Mouse (Mus musculus) activated CD4-positive, CD25-positive, alpha-beta regulatory T cell (primary cell): ENCODE measurements around the gene Olfr305. TPM values are rescaled to one million over a fixed set of nuclear protein-coding genes. Genes with fewer than 3 reads are reported as not detected.

Source experiments
- polyA plus RNA-seq, 2 experiments: library from polyadenylated mRNA; unstranded; fragments of 100-300 nt; shearing (Covaris generic); gene quantifications; one replicate each; pipeline ENCODE4 v1.2.1; 2017

The Olfr305 gene
- polyA plus RNA-seq, result not detected

DNA sequence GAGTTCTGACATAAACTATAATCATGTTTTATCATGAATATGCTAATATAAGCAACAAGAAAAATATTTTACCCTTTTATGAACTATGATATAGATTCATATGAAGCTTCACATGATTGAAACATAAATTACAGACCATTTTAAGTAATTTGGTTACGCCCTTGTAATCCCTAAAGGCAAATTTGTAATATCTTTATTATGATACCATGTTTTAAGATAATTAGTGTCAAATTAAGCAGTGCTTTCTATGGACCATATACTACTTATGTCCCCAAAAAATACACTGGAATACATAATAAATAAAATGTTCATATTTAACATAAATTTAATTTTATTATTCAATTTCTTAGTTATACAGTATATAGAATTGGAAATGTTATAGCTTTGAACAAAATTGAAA lies at the start of gene Olfr305:
Gene Olfr305, minus strand, starts transcription at position 101 of the 400 bp plus-strand sequence.

DNA sequence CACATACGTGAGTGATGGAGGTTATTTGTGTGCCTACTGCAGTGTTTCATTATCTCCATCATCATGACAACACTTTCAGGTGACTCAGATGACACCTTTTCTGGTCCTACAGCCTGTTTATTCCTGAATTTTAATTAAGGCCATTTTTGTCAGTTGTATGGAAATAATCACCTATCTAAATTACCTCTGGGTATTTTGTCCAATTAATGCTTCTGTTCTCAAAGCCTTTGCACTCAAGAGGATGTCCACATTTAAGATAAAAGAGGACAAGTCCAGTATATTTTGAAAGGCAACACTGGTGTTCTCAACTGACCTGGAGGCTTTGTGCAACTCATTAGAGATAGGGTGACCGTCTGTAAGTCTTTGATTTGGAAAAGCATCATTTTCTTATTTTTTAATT lies 36.8 kb upstream of the Olfr305 start, which contains the start of gene Olfr301:
Gene Olfr301, plus strand, starts transcription at position 301 of the 400 bp plus-strand sequence.

GRCm38 (mm10) chr7:86397689-86398088 lies 31.0 kb upstream of the Olfr305 start, which contains the start of gene Olfr303:
Olfr303 (minus strand) TSS chr7:86397789.

DNA sequence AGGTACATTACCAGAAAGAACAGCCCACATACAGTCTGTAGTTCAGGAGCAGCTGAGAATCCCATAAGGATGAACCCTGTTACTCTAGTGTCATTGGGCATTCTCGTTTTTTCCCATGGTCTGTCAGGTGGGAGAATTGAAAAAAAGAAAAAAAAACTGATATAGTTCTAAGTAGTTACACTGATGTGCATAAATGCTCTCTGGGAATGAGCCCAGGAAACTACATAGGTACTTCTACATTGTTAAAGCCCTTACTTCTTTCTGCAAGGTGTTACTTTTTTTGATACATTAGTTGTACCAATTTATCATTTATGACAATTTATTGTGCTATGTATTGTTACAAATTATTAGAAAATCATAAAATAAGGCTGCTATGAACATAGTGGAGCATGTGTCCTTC lies 19.8 kb upstream of the Olfr305 start, which contains the start of gene Olfr304:
Gene Olfr304, minus strand, starts transcription at position 101 of the 400 bp plus-strand sequence.

DNA sequence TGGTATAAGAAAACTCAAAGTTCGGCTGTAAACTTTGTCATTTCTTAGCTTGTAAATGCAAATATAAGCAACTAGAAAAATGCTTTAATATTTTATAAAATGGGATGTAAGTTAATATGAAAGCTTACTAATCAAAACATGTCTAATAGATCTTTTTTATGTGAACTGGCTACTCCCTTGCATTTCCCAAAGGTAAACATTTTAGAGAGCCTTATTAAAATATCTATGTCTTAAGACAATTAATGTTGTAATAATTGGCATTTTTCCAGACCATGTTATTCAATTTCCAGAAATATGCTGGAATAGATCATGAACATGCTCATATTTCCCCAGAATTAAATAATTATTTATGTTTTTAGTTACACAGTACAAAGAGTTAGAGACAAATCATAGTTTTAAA lies 29.2 kb downstream of the Olfr305 start, which contains the start of gene Olfr307:
Gene Olfr307, minus strand, starts transcription at position 101 of the 400 bp plus-strand sequence.

GRCm38 (mm10) chr7:86325530-86325929 lies 41.2 kb downstream of the Olfr305 start, which contains the start of gene Olfr308:
Olfr308 (minus strand) TSS chr7:86325630.

DNA sequence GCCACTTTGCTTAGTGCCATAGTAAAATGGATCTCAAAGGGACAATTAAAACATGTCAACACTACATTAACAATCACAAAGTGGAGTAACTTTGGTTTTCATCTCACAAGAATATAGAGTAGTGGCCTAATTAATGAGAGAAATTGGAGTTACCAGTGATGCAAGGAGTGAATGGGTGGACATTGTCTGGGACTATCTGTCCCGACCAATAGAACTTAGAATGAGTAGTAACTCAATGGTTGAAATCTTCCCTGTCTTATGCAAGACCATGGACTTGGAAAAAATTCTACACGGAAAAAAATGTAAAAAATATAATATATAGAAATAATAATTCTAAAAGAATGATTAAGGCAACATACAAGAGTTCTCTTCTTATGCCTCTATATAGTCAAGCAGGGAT lies 53.1 kb downstream of the Olfr305 start, which contains the start of gene Olfr309:
Gene Olfr309, minus strand, starts transcription at position 101 of the 400 bp plus-strand sequence.

Other genes starting within 250 kb of the Olfr305 start
- not detected for gene Vmn2r75, start 195.2 kb downstream of the Olfr305 start, polyA plus RNA-seq
- under 1 TPM; 0.04 to 0.05 TPM for gene Vmn2r76, start 120.6 kb downstream of the Olfr305 start, polyA plus RNA-seq
- gene Olfr310, start 89.8 kb downstream of the Olfr305 start, polyA plus RNA-seq, result under 1 TPM in 1 of 2 experiments, not detected in 1; 0.16 TPM
- not detected for gene Olfr309, start 53.2 kb downstream of the Olfr305 start, polyA plus RNA-seq
- under 1 TPM in 1 of 2 experiments, not detected in 1; 0.06 TPM for gene Olfr308, start 41.3 kb downstream of the Olfr305 start, polyA plus RNA-seq
- under 1 TPM; 0.06 to 0.07 TPM for gene Olfr307, start 29.3 kb downstream of the Olfr305 start, polyA plus RNA-seq
- not detected for gene Olfr304, start 19.7 kb upstream of the Olfr305 start, polyA plus RNA-seq
- gene Olfr303, start 30.9 kb upstream of the Olfr305 start, polyA plus RNA-seq, result not detected
- gene Olfr301, start 36.9 kb upstream of the Olfr305 start, polyA plus RNA-seq, result not detected
- not detected for gene Olfr299, start 93.0 kb upstream of the Olfr305 start, polyA plus RNA-seq
- gene Olfr298, start 125.6 kb upstream of the Olfr305 start, polyA plus RNA-seq, result not detected
- gene Olfr297, start 153.0 kb upstream of the Olfr305 start, polyA plus RNA-seq, result not detected
- gene Olfr295, start 216.9 kb upstream of the Olfr305 start, polyA plus RNA-seq, result under 1 TPM in 1 of 2 experiments, not detected in 1; 0.04 TPM
- gene Olfr294, start 249.7 kb upstream of the Olfr305 start, polyA plus RNA-seq, result not detected